Mouse (Mus musculus) stomach, postnatal 0 days (tissue): Measurements from ENCODE around the gene Slc16a8.

ENCODE experiments used
- CTCF ChIP-seq: IDR thresholded peaks from 2 replicates; pipeline ENCODE4 v1.5.1; 2016; ENCODE audit warnings: antibody characterized with exemption, low read depth, mild to moderate bottlenecking, moderate library complexity
- EP300 ChIP-seq: optimal IDR thresholded peaks from 2 replicates; pipeline ENCODE3; 2016; ENCODE audit warnings: antibody characterized with exemption

GRCm38 (mm10) chr15:79270317-79271123 lies 16.0 kb upstream of the Slc16a8 start:
- TF ChIP-seq CTCF (peak; percentile 16; the same call in 1 of the 2 replicates), EP300 (no peak)
